Mouse (Mus musculus) kidney, embryonic 15.5 days (tissue): ENCODE measurements around the gene Pgpep1. TPM values are rescaled to one million over a fixed set of nuclear protein-coding genes. Genes with fewer than 3 reads are reported as not detected.

Source experiments
- ATAC-seq: fragments of 200-750 bp; cut with Nextera tagmentation; replicated peaks from 2 replicates; pipeline ENCODE4 v1.8.0; 2017; ENCODE audit warnings: moderate TSS enrichment; ENCODE audit not compliant: low FRiP score
- H3K27ac ChIP-seq: fragments of 300-500 bp; sonication (generic); 2 replicates; pipeline ENCODE4 v1.5.1; 2015; ENCODE audit warnings: mild to moderate bottlenecking, inconsistent platforms
- H3K27me3 ChIP-seq: fragments of 300-500 bp; sonication (generic); 2 replicates; pipeline ENCODE4 v1.6.1; 2015; ENCODE audit warnings: inconsistent platforms
- H3K36me3 ChIP-seq: fragments of 300-500 bp; sonication (generic); 2 replicates; pipeline ENCODE4 v1.6.1; 2015; ENCODE audit warnings: inconsistent platforms
- H3K4me1 ChIP-seq: fragments of 300-500 bp; sonication (generic); 2 replicates; pipeline ENCODE4 v1.6.1; 2015; ENCODE audit warnings: inconsistent platforms
- H3K4me2 ChIP-seq: fragments of 300-500 bp; sonication (generic); 2 replicates; pipeline ENCODE4 v1.6.1; 2015; ENCODE audit warnings: moderate library complexity, mild to moderate bottlenecking, inconsistent platforms
- H3K4me3 ChIP-seq: fragments of 300-500 bp; sonication (generic); replicated peaks from 2 replicates; pipeline ENCODE4 v1.5.1; 2015; ENCODE audit warnings: mild to moderate bottlenecking, inconsistent platforms
- H3K9ac ChIP-seq: fragments of 300-500 bp; sonication (generic); 2 replicates; pipeline ENCODE4 v1.6.1; 2015; ENCODE audit warnings: mild to moderate bottlenecking, inconsistent platforms
- H3K9me3 ChIP-seq: fragments of 300-500 bp; sonication (generic); replicated peaks from 2 replicates; pipeline ENCODE4 v1.6.1; 2016; ENCODE audit warnings: inconsistent platforms
- WGBS: fragments of 180-500 bp; shearing (Covaris S2); methylation state at CpG from one replicate; pipeline ENCODE4 v1.1.7; 2015; ENCODE audit warnings: mixed read lengths; 5-methylcytosine and 5-hydroxymethylcytosine counted together
- polyA plus RNA-seq: library from polyadenylated mRNA; unstranded; fragments of >200 nt; fragmentation: Nextera tagmentation; extraction: Ambion mirVana; gene quantifications from 2 replicates; pipeline ENCODE4 v1.2.1, GENCODE M21; 2015

Pgpep1 gene
- polyA plus RNA-seq, 1 experiment from 2014 or later, result 65.5 TPM

DNA sequence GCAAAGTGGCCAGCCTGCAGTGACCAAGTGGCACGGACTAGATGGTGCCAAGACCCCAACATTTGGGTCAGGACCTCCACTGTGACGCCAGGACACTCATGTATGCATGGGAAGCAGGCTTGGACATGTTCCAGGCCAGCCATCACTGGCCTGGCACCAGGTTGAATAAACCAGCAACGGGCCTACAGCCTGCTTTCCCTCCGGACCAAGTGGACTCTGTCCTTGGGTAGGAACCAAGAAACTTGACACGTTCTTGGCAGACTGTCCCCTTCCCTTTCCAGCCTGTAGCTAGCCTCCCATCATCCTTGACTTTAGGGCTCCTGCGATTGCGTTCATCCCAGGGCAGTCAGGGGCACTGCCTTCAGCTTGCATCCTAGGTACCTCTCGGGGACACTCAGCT is 27.4 kb upstream of the Pgpep1 start:
- Histone ChIP-seq H3K27me3 (no peaks in the 10 kb centered on the region), H3K4me1 (peaks cover 37% of the 10 kb centered on the region), H3K27ac (no peak overlapping the region), H3K36me3 (no peaks in the 10 kb centered on the region), H3K9ac (no peak overlapping the region), H3K4me3 (no peak overlapping the region), H3K9me3 (no peaks in the 10 kb centered on the region), H3K4me2 (no peak overlapping the region)
- WGBS, result 73% methylated on average over 8 of the region's 8 CpGs
- no peak for ATAC-seq

DNA sequence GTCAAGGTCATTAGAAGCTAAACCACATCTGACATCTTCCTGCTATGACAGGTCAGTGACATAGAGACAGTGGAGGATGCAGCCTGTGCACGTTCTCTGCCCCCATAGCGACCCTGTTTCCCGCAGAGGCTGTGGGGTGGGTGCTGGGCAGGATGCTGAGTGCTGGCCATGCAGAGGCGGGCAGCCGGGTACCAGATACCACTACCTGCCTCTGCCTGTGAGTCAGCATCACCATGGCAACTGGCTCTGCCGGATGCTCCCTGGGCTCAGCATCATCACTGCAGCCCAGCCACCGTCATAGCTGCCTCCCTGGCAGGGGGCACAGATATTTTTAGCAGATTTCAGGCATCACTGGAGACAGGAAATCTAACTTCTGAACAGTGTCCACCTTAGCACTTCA is 24.1 kb upstream of the Pgpep1 start:
- H3K27ac ChIP-seq, result no peak overlapping the region
- H3K9ac ChIP-seq, result no peak overlapping the region
- ATAC-seq, result no peak
- H3K4me3 ChIP-seq, result no peak overlapping the region
- 43% methylated on average over 7 of the region's 7 CpGs for WGBS
- H3K36me3 ChIP-seq, result peaks cover 5% of the 10 kb centered on the region
- H3K27me3 ChIP-seq, result no peaks in the 10 kb centered on the region
- H3K4me1 ChIP-seq, result peaks cover 17% of the 10 kb centered on the region
- no peaks in the 10 kb centered on the region for H3K9me3 ChIP-seq
- no peak overlapping the region for H3K4me2 ChIP-seq

DNA sequence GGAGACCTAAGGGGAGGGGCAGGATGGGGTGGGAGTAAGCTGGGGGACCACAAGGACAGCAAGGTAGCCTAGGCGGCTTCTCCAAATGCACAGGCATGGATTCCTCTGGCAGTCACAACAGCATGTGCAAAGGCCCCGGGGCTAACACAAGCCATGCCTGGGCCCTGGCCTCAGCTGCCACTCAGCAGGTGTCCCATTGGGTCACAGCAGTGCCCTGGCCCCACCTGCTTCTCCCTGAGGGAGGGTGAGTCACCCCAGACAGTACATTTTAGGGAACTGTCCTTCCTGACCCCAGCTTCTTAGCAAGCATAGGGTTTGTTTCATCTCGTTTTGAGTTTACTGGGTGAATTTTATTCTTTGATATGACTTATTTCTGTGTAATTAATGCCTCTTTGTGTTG is 22.5 kb upstream of the Pgpep1 start:
- 60% methylated on average over 3 of the region's 3 CpGs for WGBS
- ATAC-seq, result peak; percentile 8; the same call in 1 of the 2 replicates
- Histone ChIP-seq H3K9me3 (no peaks in the 10 kb centered on the region), H3K27ac (peak overlapping the region; percentile 49; the same call in 1 of the 2 replicates), H3K9ac (peak overlapping the region; percentile 37; the same call in 1 of the 2 replicates), H3K4me2 (peak overlapping the region; percentile 50), H3K4me1 (peaks cover 19% of the 10 kb centered on the region), H3K4me3 (no peak overlapping the region), H3K27me3 (no peaks in the 10 kb centered on the region), H3K36me3 (peaks cover 21% of the 10 kb centered on the region)

- Histone ChIP-seq H3K27ac (peak overlapping the region; percentile 49), H3K4me3 (peak overlapping the region; percentile 3; the same call in 1 of the 2 replicates)
These were observed 22.0 kb upstream of the Pgpep1 start for GRCm38 (mm10) chr8:70682193-70682592.

DNA sequence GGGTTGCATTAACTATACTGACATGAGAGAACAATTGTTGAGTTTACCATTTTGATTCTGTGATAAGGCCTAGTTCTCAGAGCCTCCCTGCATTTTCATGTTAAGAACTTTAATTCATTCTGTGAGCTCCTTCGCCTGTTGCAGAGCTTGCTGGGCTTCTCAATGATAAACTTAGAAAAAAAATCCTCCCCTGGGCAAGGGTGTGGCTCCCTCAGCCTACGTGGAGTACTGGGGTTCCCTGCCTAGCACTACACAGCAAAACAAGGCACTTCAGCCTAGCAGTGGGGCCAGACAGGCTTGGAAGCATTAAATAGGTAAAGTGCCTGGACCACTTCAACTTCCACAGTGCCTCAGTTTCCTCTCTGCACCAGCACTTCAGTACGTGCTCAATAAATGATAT is 21.2 kb upstream of the Pgpep1 start:
- H3K27ac ChIP-seq, result peak overlapping the region; percentile 49; the same call in 1 of the 2 replicates
- no peak for ATAC-seq
- WGBS, result 74% methylated on average over 3 of the region's 3 CpGs
- no peaks in the 10 kb centered on the region for H3K9me3 ChIP-seq
- H3K36me3 ChIP-seq, result peaks cover 31% of the 10 kb centered on the region
- H3K9ac ChIP-seq, result no peak overlapping the region
- no peak overlapping the region for H3K4me2 ChIP-seq
- no peaks in the 10 kb centered on the region for H3K27me3 ChIP-seq
- peaks cover 26% of the 10 kb centered on the region for H3K4me1 ChIP-seq
- H3K4me3 ChIP-seq, result no peak overlapping the region

More at GRCm38 (mm10) chr8:70682193-70682592, 22.0 kb upstream of the Pgpep1 start:
- Histone ChIP-seq H3K9ac (peak overlapping the region; percentile 37), H3K9me3 (no peaks in the 10 kb centered on the region), H3K27me3 (no peaks in the 10 kb centered on the region), H3K4me2 (peak overlapping the region; percentile 50), H3K36me3 (peaks cover 26% of the 10 kb centered on the region), H3K4me1 (peaks cover 24% of the 10 kb centered on the region)
- ATAC-seq, result peak; percentile 58; the same call in 1 of the 2 replicates
- WGBS, result 3% methylated on average over 19 of the region's 19 CpGs

DNA sequence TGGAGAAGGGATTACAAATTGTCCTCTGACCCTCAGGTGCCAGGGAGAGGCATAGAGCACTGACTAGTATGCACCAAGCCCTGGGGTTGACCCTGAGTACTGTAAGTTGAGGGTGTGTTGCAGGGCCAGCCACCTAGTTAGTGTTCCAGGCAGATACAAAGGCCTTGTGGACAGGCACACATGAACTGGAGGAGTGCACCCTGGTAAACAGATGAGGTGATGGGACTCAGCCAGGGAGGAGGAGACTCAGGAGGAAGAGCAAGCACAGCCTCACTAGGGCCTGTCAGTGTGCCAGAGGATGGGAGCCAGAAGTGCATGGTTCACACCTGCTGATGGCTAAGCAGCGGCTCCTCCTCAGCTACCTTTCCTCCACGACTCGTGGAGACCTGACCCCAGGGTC is 19.9 kb upstream of the Pgpep1 start:
- Histone ChIP-seq H3K4me2 (no peak overlapping the region), H3K9me3 (no peaks in the 10 kb centered on the region), H3K4me3 (no peak overlapping the region), H3K9ac (no peak overlapping the region), H3K27ac (no peak overlapping the region), H3K27me3 (no peaks in the 10 kb centered on the region), H3K36me3 (peaks cover 35% of the 10 kb centered on the region), H3K4me1 (peaks cover 29% of the 10 kb centered on the region)
- 74% methylated on average over 3 of the region's 3 CpGs for WGBS
- no peak for ATAC-seq

- peaks cover 35% of the 10 kb centered on the region for H3K36me3 ChIP-seq
- H3K4me1 ChIP-seq, result peaks cover 36% of the 10 kb centered on the region
- H3K27me3 ChIP-seq, result no peaks in the 10 kb centered on the region
- H3K4me3 ChIP-seq, result no peak overlapping the region
- no peaks in the 10 kb centered on the region for H3K9me3 ChIP-seq
- 92% methylated on average over 4 of the region's 4 CpGs for WGBS
- H3K27ac ChIP-seq, result 0 out of 2 replicates have a peak overlapping the region, but pooled peaks have one; percentile 2
- H3K4me2 ChIP-seq, result no peak overlapping the region
- ATAC-seq, result no peak
- H3K9ac ChIP-seq, result no peak overlapping the region
These were observed 19.2 kb upstream of the Pgpep1 start for GRCm38 (mm10) chr8:70679404-70679803.

- ATAC-seq, result no peak
- no peak overlapping the region for H3K27ac ChIP-seq
- peaks cover 35% of the 10 kb centered on the region for H3K36me3 ChIP-seq
- no peak overlapping the region for H3K4me3 ChIP-seq
- H3K4me1 ChIP-seq, result peaks cover 40% of the 10 kb centered on the region
- H3K9ac ChIP-seq, result no peak overlapping the region
- H3K4me2 ChIP-seq, result no peak overlapping the region
- no peaks in the 10 kb centered on the region for H3K27me3 ChIP-seq
- H3K9me3 ChIP-seq, result no peaks in the 10 kb centered on the region
These were observed 18.5 kb upstream of the Pgpep1 start for GRCm38 (mm10) chr8:70678679-70679078.

DNA sequence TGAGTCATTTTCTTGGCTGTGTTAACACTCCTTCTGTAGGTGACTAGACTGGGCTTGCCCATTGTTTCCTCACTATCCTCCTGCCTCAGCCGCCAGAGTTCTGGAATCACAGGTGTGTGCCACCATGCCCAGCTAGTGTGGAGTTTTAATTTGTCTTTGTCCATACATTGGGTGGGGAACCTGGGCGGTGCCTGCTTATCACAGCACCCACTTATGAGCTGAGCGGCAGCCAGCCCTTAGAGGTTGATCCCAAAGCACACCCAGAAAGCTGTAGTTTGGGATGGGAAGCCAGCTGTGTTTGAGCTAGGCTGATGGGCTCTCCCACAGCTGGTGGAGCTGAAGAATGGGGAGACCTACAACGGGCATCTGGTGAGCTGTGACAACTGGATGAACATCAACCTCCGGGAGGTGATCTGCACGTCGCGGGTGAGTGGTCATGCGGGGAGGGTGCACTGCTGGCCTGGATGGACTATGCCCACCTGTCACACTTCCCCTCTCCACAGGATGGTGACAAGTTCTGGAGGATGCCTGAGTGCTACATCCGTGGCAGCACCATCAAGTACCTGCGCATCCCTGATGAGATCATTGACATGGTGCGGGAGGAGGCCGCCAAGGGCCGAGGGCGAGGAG is 17.4 kb upstream of the Pgpep1 start:
- Histone ChIP-seq H3K27me3 (no peaks in the 10 kb centered on the region), H3K4me3 (no peak overlapping the region), H3K9ac (no peak overlapping the region), H3K4me1 (peaks cover 42% of the 10 kb centered on the region), H3K27ac (peak overlapping the region; percentile 58), H3K4me2 (no peak overlapping the region), H3K36me3 (peaks cover 35% of the 10 kb centered on the region), H3K9me3 (no peaks in the 10 kb centered on the region)
- no peak for ATAC-seq
- 72% methylated on average over 15 of the region's 15 CpGs for WGBS

- peaks cover 35% of the 10 kb centered on the region for H3K36me3 ChIP-seq
- H3K9ac ChIP-seq, result no peak overlapping the region
- no peak for ATAC-seq
- H3K27me3 ChIP-seq, result no peaks in the 10 kb centered on the region
- H3K4me3 ChIP-seq, result no peak overlapping the region
- H3K9me3 ChIP-seq, result no peaks in the 10 kb centered on the region
- WGBS, result 85% methylated on average over 1 of the region's 1 CpGs
- no peak overlapping the region for H3K4me2 ChIP-seq
- H3K27ac ChIP-seq, result peak overlapping the region; percentile 97
- peaks cover 51% of the 10 kb centered on the region for H3K4me1 ChIP-seq
These were observed 15.1 kb upstream of the Pgpep1 start for GRCm38 (mm10) chr8:70675336-70675735.

GRCm38 (mm10) chr8:70674716-70675115 is 14.5 kb upstream of the Pgpep1 start:
- Histone ChIP-seq H3K9me3 (no peaks in the 10 kb centered on the region), H3K9ac (peak overlapping the region; percentile 62), H3K4me2 (peak overlapping the region; percentile 70), H3K4me3 (no peak overlapping the region), H3K4me1 (peaks cover 51% of the 10 kb centered on the region), H3K27me3 (no peaks in the 10 kb centered on the region), H3K27ac (peak overlapping the region; percentile 97), H3K36me3 (peaks cover 34% of the 10 kb centered on the region)
- 61% methylated on average over 4 of the region's 4 CpGs for WGBS
- ATAC-seq, result no peak

- H3K4me1 ChIP-seq, result peaks cover 51% of the 10 kb centered on the region
- H3K36me3 ChIP-seq, result peaks cover 28% of the 10 kb centered on the region
- H3K4me3 ChIP-seq, result peak overlapping the region; percentile 71
- WGBS, result 82% methylated on average over 3 of the region's 3 CpGs
- H3K9me3 ChIP-seq, result no peaks in the 10 kb centered on the region
- H3K27me3 ChIP-seq, result no peaks in the 10 kb centered on the region
- H3K9ac ChIP-seq, result peak overlapping the region; percentile 62
- ATAC-seq, result no peak
- H3K27ac ChIP-seq, result peak overlapping the region; percentile 97
- H3K4me2 ChIP-seq, result peak overlapping the region; percentile 70
These were observed 13.9 kb upstream of the Pgpep1 start for GRCm38 (mm10) chr8:70674109-70674508.
